Mouse (Mus musculus): ENCODE measurements at regions not wholly inside any gene's neighbourhood (a gene's known extent, or its start where the extent isn't known, plus 50 kb on each side); places are given as distances from the start of the nearest gene placed in this dataset.

DNA sequence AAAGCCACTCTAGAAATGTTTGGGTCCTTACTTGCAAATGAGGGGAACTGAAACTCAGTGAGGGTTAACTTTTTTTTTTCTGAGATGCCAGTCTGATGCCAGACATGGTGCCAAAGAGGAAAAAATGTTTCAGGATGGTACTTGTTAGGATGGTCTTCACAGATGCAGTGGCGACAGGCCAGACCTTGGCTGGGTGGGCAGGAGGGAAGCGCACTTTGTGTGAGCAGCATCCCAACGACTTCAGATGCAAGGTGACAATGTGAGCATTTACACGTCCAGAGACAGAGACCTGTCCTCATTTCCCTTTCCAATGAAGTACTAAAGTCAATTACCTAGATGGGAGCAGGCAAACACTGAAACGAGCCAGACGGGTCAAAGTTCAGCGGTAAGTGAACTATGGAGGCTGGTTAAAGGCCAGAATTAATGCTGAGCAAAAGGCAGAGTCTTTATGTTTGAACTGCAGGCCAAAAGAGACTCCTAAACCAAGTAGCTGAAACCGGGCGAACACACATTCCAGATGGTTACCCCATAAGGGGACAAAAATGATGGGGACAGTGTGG, 213.7 kb upstream of the Ccdc122 start:
- CTCF ChIA-PET = no interaction called here

DNA sequence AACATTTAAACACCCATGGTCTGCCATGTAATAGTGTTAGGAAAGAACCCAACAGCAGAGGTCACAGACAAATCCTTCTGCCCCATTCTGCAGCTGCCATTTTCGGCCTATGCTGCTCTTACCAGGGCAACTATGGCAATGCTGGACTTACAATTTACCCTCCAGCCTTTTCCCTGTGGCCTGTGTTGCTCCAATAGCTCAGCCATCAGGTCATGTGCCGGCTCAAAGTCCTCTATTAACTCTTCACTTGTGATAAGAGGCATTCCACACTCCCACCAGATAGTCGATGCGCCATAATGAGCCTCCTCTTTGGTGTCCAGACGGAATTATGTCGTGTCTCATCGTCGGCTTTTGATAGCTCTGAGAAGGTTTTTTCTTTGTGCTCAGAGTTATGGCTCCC, 214.7 kb upstream of the Ccdc122 start:
- CTCF ChIA-PET = no interaction called here

DNA sequence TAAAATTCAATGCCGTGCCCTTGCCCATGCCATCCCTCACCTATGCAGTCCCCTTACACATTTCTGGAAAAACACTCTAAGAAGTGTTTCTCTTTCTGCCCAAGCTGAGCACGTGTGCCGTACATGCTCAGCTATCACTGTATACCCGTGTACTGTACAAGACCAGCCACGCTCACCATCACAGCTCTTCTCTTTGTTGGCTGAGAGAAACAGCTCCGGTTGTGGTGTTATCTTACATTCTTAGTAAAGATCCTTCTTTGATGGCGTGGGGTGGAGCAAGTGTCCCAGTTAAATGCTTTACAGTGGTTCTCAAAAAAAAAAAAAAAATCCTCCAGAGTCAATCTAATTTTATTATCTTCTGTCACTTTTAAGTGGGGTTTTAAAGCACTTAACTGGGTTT, 215.1 kb upstream of the Ccdc122 start:
- CTCF ChIA-PET = no interaction called here

DNA sequence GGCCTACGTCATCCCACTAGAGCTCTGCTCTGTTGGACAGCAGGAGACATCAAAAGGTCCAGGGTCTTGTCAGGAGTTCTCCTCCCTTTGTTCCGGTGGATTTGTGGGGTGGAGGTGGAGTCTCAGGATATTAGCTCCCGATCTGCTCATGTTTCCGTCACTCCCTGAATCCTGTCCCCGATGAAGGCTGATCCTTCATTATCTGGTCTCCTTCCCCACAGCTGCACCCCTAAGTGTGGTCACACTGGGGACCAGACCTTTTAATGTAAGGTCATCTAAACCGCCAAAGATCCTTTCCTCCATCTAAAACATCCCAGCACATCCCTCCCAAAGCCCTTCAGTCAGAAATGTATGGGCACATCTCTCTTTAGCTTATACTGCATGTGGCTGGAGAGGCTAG, 215.6 kb upstream of the Ccdc122 start:
- CTCF ChIA-PET = interaction anchor here (0.5 kb wide), 1 partner anchor 686 kb away, joined by 3 read pairs; no protein-coding TSS in a partner anchor

DNA sequence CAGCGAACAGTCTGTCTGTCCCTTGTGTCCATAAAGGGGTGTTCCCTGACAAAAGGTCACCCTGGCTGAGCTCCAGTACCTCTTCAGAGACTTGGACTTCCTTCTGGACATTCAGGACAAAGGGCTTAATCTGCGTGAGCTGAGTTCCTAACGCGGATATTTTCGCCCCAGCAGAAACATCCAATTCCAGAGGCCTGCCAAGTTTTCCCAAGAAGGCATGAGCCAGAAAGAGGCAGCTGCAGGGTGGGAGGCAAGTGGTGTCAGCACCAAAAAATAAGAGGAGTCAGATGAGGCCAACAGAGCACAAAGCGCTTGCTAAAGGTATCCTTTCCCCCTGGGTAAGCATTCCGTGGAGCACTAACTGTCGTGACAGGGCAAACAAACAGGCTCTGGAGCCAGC, 216.9 kb upstream of the Ccdc122 start:
- CTCF ChIA-PET = no interaction called here

DNA sequence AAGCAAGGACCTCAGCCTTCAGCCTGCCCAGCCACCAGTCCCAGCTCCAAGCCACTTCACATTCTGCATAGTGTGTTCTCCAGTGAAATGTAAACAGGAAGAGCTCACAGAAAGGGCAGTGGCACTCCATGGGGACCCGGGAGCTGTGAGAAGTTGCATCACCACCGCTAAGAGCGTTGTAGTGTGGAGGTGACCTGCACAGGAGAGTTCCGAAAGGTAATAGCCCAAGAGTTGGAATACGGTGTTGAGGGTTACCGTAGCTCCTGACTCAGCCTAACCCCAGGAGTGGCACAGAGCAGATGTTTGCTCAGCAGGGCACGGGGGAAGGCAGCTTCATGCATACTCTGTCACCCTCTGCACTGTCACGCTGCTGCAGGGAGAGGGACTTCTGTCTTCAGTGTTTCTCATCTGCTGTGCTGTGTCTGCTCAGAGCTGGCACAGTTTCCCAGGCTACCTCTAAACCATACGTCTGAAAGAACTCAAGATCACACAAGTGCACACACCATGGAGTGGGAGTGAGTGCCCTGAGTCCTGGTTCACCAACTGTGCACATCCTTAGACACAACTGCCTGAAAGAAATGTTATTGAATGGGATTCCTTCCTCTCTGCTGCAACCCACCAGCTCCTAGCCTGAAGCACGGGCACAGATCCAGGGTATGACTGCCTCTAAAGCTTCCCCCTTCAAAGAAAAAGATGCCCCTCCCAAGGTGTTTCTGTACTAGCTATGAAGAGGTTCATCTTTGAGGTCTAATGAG, 218.1 kb upstream of the Ccdc122 start:
- CTCF ChIA-PET = interaction anchor here (0.5 kb wide), 1 partner anchor 142 kb away, joined by 3 read pairs; no protein-coding TSS in a partner anchor

DNA sequence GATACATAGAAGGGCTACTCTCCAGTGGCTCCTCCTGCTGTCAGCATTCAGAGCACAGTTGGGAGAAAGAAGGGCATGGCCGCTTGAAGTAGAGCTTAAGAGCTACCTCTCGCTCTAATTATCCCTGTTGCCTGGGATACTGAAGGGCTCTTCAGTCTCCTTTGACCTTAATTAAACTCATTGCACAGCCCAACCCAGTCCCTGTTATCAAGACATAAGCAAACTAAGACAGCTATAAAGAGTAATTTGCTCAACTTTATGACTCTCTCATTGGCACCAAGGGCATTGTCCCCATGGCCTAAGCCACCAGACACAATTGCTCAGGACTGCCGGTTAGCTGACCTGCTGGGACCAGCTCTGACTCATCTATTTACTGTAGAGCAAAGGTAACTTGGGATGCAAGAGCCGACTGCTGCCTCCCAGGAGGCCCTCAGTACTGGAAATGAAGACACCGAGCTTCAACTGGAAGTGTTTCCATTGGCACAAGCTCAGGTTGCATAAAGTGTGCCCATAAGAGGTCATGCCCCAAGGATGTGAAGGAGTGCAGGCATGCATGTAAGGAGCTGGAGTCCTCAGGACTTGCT, 219.3 kb upstream of the Ccdc122 start:
- CTCF ChIA-PET = no interaction called here

DNA sequence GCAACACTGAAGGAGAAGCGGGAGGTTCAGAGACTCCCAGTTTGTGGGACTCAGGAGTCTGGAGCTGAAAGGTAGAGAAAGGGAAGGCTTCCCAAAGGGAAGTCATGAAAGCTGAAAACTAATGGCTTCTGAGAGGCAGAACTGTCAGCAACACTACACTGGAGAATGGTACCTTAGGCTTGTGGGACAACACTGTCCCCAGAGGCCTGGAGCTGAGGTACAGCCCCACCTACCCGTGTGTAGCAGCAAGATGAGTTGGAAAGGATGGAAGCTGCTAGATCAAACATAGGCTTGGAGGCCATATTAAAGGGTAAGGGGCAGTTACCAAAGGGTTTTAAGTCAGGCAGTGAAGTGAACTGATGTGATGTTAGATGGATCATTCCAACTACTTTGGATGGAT, 219.9 kb upstream of the Ccdc122 start:
- CTCF ChIA-PET = no interaction called here

DNA sequence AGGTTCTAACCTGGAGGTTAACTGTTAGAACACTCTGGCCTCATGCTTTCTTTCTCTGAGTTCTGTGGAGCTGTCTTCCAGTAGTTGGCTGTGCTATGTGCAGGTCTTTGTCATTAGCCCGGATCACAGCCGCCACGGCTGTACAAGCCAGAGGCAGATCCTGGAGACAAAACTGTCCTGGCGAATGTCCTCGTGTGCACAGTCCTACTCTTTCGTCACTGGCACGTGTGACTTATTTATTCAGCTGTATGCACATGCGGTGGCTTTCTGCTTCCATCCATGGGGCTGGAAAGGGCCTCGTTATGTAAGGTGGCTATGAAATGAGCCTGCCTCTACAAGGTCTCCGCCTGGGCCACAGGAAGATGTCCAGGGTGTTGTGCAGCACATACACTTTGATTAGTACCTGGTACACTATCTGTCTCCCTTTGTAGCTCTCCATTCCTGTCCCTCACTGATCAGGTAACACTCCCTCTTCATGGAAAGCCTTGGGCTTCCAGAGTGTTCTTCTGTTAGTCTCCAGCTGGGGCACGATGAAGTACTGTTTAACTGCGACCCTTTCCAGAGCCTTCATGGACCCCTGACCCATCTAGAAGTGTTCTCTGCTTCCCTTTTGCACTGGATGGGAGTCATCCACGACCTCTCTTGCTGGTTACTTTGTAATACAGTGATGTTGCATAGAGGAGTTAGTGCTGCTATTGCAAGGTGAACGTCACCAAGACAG, 224.3 kb upstream of the Ccdc122 start:
- CTCF ChIA-PET = no interaction called here

DNA sequence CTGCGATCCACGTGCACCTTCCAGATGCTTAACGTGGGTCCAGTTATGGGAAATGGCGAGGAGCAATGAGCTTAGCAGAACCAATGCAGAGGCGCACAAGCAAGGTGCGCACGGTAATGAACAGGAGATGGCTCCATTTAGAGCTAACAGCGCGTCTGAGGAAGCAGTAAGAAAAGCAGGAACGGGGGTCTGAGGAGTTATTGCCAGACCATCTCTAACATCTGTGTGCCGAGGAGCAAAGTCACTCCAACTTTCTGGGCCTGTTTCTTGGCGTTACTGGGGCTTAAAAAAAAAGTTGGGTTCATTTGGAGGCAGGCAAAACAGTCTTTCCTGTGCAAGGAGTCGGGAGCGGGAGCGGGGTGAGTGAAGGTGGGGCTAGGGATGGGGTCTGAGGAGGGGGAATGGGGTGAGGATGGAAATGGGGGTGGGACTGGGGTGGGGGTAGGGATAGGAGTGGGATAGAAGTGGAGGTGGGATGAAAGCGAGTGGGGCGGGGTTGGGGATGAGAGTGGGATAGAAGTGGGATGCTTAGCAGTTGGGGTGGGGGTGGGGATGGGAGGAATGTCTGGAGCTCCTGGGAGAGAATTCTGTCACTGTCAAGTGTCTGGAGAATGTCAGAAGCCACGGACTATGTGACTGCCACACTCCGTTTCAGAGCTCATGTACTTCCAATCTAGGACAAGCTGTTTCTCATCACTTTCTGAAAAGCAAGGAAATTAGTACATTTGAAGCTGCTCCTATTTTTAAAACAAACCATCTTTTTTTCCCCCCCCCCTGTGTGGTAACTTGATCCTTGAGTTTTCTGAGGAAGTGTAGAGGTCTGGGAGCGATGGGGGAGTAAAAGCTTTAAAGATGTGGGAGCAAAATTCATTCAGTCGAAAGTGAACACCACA, 225.6 kb upstream of the Ccdc122 start:
- CTCF ChIA-PET = no interaction called here

DNA sequence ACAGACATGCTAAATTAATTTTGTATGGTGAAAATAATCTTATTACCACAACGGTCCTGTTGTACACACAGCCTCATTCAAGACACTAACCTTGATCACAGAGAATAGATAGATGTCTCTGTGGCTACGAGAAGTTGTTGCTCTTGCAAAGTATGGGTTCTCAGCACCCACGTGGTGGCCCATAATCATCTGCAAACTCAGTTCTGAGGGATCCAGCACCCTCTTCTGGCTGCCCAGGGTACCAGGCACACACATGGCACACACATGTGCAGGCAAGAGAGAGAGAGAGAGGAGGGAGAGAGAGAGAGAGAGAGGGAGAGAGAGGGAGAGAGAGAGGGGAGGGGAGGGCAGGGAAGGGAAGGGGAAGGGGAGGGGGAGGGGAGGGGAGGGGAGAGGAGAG, 226.5 kb upstream of the Ccdc122 start:
- CTCF ChIA-PET = no interaction called here

DNA sequence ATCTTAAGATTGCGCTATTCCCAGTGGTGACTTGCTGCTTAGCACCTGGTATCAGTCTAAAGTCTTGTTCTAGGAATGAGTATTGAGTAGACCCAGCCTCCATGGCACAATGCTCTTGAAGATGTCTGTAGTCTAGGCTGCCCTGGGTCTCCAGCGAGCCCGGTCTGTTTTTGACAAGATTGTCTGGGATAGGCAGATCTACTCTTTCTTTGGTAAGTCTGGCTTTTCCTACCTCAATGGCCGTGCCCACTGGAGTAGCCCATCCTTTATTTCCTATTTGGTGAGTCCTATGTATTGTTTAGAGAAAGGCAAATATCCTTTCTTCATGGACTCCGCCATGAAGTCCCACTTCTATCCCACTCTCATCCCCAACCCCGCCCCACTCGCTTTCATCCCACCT, 227.2 kb upstream of the Ccdc122 start:
- CTCF ChIA-PET = no interaction called here

DNA sequence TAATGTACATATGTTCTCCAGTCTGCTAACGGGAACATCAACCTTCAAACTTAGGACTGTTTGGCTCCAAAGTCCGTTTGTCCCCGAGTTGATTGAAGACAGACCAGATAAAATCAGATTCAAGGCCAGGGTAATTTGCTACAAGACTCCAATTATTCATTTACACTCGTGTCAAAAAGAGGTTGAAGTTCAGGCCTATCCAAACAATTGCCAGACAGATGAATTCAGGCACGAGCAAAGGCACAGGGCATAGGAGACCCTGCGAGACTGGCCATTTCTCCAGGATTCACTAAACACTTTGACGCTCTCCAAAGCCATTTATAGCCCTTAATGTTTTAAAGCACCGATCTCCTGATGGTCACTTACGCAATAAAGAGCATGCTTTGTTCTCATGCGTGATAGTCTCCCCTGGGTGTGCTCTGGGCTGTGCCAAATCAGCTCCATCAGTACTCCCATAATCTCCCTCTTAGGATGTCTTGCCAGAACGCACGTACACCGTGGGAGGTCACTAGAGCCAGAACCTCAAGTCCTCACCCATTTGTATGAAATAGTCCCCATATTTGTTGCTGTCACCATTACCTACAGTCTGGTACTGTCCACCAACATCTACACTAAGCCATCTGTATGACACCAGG, 231.3 kb upstream of the Ccdc122 start:
- CTCF ChIA-PET = no interaction called here

DNA sequence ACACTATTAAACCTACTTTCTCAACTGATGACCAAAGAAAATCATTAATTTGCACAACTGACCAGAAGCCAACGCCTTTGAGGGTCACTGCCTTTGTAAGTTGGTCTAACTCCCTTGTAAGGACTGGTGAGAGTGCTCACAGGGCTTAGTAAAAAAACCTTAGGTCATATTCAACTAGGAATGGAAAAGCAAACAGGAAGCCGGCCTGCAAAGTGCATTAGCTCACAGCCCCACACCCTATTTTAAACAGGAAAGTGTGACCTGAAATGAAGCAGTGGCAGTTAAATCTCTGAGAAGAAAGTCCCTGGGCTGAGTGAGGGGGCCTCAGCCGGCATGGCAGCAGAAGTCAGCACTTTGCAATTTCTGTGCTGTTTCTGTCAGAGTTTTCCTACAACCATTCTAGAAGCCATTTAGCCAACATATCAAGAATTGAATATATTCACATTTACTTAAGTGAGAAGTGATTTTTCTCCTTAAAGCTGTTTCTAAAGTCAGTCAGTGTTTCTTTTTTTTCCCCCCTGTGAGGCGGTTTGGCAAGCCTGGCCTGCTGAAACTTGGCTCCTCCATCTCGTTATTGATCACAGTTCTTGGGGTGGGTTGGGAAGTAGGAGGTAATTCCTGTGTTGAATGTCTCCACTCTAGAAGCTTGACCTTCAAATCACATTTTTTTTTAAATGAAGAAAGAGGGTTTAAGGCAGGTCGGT, 232.0 kb upstream of the Ccdc122 start:
- CTCF ChIA-PET = no interaction called here

DNA sequence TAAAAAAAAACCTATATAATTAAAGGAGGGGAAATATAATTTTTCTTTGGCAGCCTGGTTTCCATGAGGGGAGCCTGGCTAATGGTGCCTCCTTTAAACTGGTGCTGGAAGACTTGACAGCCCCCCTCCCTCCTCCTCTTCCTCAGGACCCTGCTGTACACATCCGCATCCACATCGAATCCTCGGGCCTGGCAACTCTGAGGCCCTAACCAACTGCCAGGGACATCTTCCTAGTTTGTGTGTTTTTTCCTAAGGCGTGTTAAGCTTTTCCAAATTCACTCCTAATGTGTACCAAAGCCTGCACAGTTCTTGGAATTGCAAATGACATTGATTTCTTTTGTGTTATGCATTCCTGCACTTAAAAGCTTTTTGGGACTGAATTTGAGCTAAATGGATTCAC, 236.4 kb upstream of the Ccdc122 start:
- CTCF ChIA-PET = no interaction called here

DNA sequence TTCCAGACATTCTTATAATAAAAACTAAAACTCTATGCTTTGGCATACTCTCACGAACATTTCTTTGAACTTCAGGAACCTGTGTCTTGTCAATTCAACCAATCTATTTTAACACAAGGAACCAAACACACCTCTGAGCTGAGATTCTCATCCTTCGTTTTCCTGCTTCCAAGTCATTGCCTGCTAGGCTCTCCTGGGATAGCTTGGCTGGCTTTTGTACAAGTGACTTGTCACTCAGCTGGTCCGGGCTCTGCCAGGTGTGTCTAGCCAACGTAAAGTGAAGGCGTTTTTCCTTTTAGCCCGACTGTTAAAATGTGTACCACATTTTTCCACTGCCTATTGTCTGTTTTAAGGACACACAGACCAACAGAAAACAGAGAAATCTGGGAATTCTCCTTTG, 236.8 kb upstream of the Ccdc122 start:
- CTCF ChIA-PET = no interaction called here

DNA sequence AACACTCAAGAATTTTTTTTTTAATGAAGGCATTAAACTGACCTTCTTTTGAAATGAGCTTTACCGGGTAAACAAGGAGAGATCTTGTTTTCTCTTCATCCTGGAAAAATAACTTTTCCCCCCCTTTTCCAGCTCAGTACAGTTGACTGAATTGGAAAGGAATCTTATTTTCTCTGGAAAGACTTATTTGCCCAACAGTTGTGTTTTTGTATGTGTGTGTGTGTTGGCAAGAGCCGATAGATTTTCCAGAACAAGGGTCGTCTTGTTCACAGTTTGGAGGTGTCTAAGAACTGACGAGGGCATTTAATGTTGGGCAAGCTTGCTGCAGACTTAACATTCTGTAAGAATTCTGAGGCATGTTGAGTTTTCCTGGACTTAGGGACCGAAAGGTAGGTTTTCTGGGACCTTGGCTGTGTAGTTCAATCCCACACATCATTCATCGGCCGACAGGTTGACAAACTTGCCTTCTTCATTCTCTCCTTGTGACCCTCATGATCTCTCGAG, 237.6 kb upstream of the Ccdc122 start:
- CTCF ChIA-PET = no interaction called here

DNA sequence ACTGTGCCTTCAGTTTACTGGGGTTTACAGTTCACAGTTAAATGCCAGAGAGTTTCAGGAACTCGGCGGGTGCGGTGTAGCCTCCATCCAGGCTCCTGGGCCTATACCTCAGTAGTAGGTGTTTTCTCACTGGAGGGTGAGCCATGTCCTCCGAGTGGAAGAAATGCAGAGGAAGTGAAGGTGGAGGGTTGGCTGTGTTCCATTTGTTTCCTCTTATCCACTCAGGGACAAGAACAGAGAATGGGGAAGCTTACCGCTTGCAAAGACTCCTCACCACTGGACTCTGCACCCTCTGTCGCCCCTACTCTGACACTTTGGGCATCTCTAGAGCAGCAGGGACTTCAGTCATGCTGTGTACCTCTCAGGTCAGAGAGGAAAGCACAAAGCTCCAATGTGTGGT, 238.1 kb upstream of the Ccdc122 start:
- CTCF ChIA-PET = no interaction called here

DNA sequence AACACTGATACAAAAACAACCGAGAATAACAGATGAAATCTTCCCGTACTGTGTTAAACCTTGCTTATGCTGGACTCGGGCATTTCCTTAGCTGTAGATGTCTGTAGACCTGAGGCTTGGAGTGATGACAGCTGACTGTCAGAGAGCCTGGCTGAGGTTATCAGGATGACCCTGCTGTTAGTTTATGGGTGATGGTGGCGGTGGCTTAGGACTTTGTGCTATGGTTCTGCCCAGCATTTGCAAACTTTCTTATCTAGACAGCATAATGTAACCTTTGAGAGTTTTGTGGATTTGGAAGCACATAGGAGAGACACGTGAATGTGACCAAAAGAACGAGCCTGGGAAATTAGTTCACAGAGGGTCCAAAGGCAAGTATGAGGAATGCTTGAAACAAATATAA, 239.1 kb upstream of the Ccdc122 start:
- CTCF ChIA-PET = no interaction called here

DNA sequence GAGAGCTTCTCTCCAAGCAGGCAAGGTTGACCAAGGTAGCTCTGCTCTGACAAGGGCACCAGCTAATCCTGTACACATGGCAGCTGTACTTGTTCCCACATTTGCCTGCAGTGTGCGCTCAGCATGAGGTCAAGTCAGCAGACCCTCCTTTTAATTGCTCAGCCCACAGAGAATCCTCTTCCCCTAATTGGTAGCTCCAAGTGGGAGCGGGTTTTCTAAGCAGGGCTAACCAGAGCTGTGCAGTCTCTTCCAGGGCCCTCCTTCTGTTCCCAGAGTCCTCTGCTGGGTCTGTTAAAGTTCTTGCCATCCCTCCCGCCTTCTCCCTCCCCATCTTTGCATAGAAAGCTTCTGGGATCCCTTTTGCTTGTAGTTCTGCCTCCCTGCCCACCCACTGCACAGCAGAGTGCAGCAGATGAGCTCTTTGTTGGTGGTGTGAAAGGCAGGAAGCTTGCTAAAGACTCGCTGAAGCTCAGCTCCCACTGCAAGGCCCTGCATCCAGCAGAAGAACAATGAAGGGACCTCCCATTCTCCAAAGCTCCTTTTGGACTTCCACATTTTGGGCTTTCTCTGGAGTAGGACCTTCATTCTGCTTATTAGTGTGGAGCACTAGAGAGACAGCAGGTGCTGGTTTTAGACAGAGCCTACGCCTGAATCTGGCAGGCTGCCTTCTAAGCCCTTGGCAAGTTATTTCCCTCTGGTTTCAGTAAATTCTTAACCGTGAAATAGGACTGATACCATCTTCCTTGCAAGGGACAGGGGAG, 235.3 kb upstream of the Serp2 start:
- CTCF ChIA-PET = no interaction called here
